Mouse (Mus musculus): Measurements from ENCODE around the gene Fam219b. TPM values are rescaled to one million over a fixed set of nuclear protein-coding genes. Genes with fewer than 3 reads are reported as not detected.

Fam219b gene
- polyA plus RNA-seq, 1 experiment from 2014 or later: 24.1 TPM

- Histone ChIP-seq H3K4me2 (ENCODE audit: low read length) (peak within 1 kb of the TSS; percentile 73), H3K36me3 (ENCODE audit: control insufficient read depth, insufficient read depth, low read length) (no peaks in the 10 kb centered on the region), H3K4me1 (ENCODE audit: control insufficient read depth, insufficient read depth, low read length) (peaks cover 23% of the 10 kb centered on the region), H3K4me3 (replicated peaks; ENCODE audit: low read depth, low read length) (peak within 1 kb of the TSS; percentile 91), H3K9me3 (ENCODE audit: control insufficient read depth, low read length) (no peaks in the 10 kb centered on the region), H3K27ac (replicated peaks; ENCODE audit: low read depth, low read length) (peak within 1 kb of the TSS; percentile 91), H3K27me3 (ENCODE audit: control insufficient read depth, insufficient read depth, low read length) (no peaks in the 10 kb centered on the region), H3K9ac (replicated peaks; ENCODE audit: low read length) (peak within 1 kb of the TSS; percentile 96)
- under 1% methylated on average over 95 of the region's 95 CpGs for WGBS
- peak; percentile 95 for ATAC-seq (ENCODE audit: low FRiP score, low TSS enrichment)
- peak; percentile 98 for DNase-seq
Observed at GRCm38 (mm10) chr9:57521056-57521911, 16.0 kb upstream of the Fam219b start, which contains the start of gene Cox5a. TSS of gene Cox5a (plus strand) at chr9:57521274.

DNA sequence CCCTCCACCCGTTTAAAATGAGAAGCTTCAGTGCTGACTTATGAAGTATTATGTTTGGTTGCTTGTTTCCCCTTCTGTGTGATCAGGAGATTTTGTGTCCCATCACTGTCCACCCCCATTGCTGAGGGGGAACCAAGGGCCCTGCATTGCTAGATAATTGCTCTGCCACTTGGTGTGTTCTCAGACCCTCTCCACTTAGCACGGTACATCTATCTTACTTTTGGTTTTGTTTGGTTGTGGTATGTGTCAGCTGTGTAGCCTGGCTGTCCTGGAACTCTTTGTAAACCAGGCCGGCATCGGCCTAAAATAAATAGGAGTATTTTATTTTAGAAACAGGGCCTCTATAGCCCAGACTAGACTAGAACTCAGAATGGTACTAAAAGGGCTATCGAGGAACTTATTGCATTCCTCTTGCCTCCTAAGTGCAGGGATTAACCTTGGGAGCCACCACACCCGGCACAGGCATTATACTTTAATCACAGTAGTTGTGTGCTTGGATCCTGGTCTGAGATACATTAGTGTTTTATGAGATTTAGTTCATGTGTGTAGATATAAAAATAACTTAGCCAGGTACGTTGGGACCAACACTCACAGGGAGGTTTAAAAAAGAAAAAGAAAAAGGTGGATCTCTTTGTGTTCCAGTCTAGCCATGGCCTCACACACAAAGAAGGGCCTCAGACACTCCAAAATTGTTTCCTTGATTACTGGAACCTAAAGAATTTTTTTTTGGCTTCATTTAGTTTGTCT lies 15.0 kb upstream of the Fam219b start:
- WGBS: 38% methylated on average over 7 of the region's 7 CpGs
- no peak for ATAC-seq (ENCODE audit: low FRiP score, low TSS enrichment)
- peak overlapping the region; percentile 91; the same call in 1 of the 2 replicates for H3K27ac ChIP-seq (replicated peaks; ENCODE audit: low read depth, low read length)

DNA sequence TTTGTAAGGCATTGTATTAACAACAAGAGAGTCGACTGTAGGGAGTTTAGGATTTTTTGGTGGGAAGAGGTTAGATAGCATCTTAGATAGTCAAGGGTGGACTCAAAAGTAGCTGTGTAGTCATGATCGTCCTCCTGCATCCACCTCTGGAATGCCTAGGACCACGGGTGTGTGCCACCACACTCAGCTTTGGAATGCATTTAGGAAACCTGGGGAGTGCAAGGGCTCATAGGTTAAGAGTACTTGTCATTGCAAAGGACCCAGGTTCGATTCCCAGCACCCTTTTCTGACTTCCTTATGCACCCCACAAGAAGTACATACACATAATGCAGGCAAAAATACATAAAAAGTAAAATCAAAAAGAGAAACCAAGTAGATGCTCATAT lies 14.5 kb upstream of the Fam219b start:
- Histone ChIP-seq H3K4me3 (replicated peaks; ENCODE audit: low read depth, low read length) (peak overlapping the region; percentile 91), H3K36me3 (ENCODE audit: control insufficient read depth, insufficient read depth, low read length) (no peaks in the 10 kb centered on the region), H3K4me2 (ENCODE audit: low read length) (peak overlapping the region; percentile 73), H3K9ac (replicated peaks; ENCODE audit: low read length) (no peak overlapping the region; the same call in 1 of the 2 replicates), H3K27me3 (ENCODE audit: control insufficient read depth, insufficient read depth, low read length) (no peaks in the 10 kb centered on the region), H3K27ac (replicated peaks; ENCODE audit: low read depth, low read length) (no peak overlapping the region), H3K9me3 (ENCODE audit: control insufficient read depth, low read length) (no peaks in the 10 kb centered on the region), H3K4me1 (ENCODE audit: control insufficient read depth, insufficient read depth, low read length) (peaks cover 18% of the 10 kb centered on the region)
- 89% methylated on average over 4 of the region's 4 CpGs for WGBS
- DNase-seq: no peak
- no peak for ATAC-seq (ENCODE audit: low FRiP score, low TSS enrichment)

More for the DNA sequence above, 15.0 kb upstream of the Fam219b start:
- Histone ChIP-seq H3K4me2 (ENCODE audit: low read length) (peak overlapping the region; percentile 73), H3K4me3 (replicated peaks; ENCODE audit: low read depth, low read length) (peak overlapping the region; percentile 91), H3K36me3 (ENCODE audit: control insufficient read depth, insufficient read depth, low read length) (no peaks in the 10 kb centered on the region), H3K27me3 (ENCODE audit: control insufficient read depth, insufficient read depth, low read length) (no peaks in the 10 kb centered on the region), H3K9ac (replicated peaks; ENCODE audit: low read length) (peak overlapping the region; percentile 96), H3K9me3 (ENCODE audit: control insufficient read depth, low read length) (no peaks in the 10 kb centered on the region), H3K4me1 (ENCODE audit: control insufficient read depth, insufficient read depth, low read length) (peaks cover 18% of the 10 kb centered on the region)
- no peak for DNase-seq

DNA sequence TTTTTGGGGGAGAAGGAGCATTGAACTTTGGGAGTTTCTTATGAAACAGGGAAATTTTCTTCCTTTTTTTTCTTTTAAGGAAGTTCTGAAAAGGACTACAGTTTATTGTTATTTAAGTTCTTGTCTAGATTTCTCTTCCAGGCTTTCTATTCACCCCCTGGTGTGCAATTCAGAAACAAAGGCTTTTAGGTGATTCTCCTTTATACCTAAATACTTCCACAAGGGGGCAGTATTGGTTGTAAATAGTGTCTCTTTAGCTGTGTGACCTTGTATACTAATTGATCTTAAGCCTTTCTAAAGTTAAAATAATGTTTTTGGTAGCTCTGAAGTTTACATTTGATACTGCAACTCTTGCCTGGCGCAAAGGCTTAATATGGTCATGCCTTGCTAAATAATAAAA lies 13.6 kb upstream of the Fam219b start:
- Histone ChIP-seq H3K27me3 (ENCODE audit: control insufficient read depth, insufficient read depth, low read length) (no peaks in the 10 kb centered on the region), H3K4me3 (replicated peaks; ENCODE audit: low read depth, low read length) (no peak overlapping the region), H3K36me3 (ENCODE audit: control insufficient read depth, insufficient read depth, low read length) (no peaks in the 10 kb centered on the region), H3K27ac (replicated peaks; ENCODE audit: low read depth, low read length) (no peak overlapping the region), H3K9ac (replicated peaks; ENCODE audit: low read length) (no peak overlapping the region), H3K9me3 (ENCODE audit: control insufficient read depth, low read length) (no peaks in the 10 kb centered on the region), H3K4me1 (ENCODE audit: control insufficient read depth, insufficient read depth, low read length) (peaks cover 18% of the 10 kb centered on the region), H3K4me2 (ENCODE audit: low read length) (peak overlapping the region; percentile 73; the same call in 1 of the 2 replicates)
- 96% methylated on average over 1 of the region's 1 CpGs for WGBS
- DNase-seq (peak; percentile 90), ATAC-seq (ENCODE audit: low FRiP score, low TSS enrichment) (no peak)

DNA sequence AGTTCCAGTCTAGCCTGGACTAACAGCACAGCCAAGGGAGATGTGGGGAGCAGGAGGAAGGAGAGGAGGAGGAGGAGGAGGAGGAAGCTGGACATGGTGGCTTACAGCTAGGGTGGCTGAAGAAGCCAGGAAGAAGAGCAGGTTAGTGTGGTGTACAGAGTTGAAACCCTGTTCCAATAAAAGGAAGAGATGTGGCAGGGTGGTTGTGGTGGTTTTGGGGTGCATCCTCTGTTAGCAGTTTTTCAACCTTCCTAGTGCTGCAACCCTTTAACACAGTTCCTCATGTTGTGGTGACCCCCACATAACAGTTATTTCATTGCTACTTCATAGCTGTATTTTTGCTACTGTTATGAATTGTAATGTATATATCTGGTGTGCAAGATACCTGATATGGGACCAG lies 12.9 kb upstream of the Fam219b start:
- ATAC-seq (ENCODE audit: low FRiP score, low TSS enrichment) (no peak), DNase-seq (no peak)
- H3K9ac ChIP-seq (replicated peaks; ENCODE audit: low read length): no peak overlapping the region
- peaks cover 18% of the 10 kb centered on the region for H3K4me1 ChIP-seq (ENCODE audit: control insufficient read depth, insufficient read depth, low read length)
- H3K27me3 ChIP-seq (ENCODE audit: control insufficient read depth, insufficient read depth, low read length): no peaks in the 10 kb centered on the region
- peak overlapping the region; percentile 4; the same call in 1 of the 2 replicates for H3K4me2 ChIP-seq (ENCODE audit: low read length)
- no peak overlapping the region for H3K27ac ChIP-seq (replicated peaks; ENCODE audit: low read depth, low read length)
- H3K4me3 ChIP-seq (replicated peaks; ENCODE audit: low read depth, low read length): no peak overlapping the region
- no peaks in the 10 kb centered on the region for H3K9me3 ChIP-seq (ENCODE audit: control insufficient read depth, low read length)
- H3K36me3 ChIP-seq (ENCODE audit: control insufficient read depth, insufficient read depth, low read length): 0 out of 2 replicates have a peak, but pooled peaks cover 5% of the 10 kb centered on the region

GRCm38 (mm10) chr9:57525516-57525915 lies 11.8 kb upstream of the Fam219b start:
- Histone ChIP-seq H3K9me3 (ENCODE audit: control insufficient read depth, low read length) (no peaks in the 10 kb centered on the region), H3K9ac (replicated peaks; ENCODE audit: low read length) (no peak overlapping the region), H3K4me2 (ENCODE audit: low read length) (no peak overlapping the region), H3K4me3 (replicated peaks; ENCODE audit: low read depth, low read length) (no peak overlapping the region), H3K27me3 (ENCODE audit: control insufficient read depth, insufficient read depth, low read length) (no peaks in the 10 kb centered on the region), H3K27ac (replicated peaks; ENCODE audit: low read depth, low read length) (no peak overlapping the region), H3K36me3 (ENCODE audit: control insufficient read depth, insufficient read depth, low read length) (peaks cover 13% of the 10 kb centered on the region), H3K4me1 (ENCODE audit: control insufficient read depth, insufficient read depth, low read length) (peaks cover 18% of the 10 kb centered on the region)
- ATAC-seq (ENCODE audit: low FRiP score, low TSS enrichment) (no peak), DNase-seq (no peak)
- 97% methylated on average over 2 of the region's 2 CpGs for WGBS

- peaks cover 18% of the 10 kb centered on the region for H3K4me1 ChIP-seq (ENCODE audit: control insufficient read depth, insufficient read depth, low read length)
- H3K4me2 ChIP-seq (ENCODE audit: low read length): no peak overlapping the region
- H3K27ac ChIP-seq (replicated peaks; ENCODE audit: low read depth, low read length): no peak overlapping the region
- no peaks in the 10 kb centered on the region for H3K27me3 ChIP-seq (ENCODE audit: control insufficient read depth, insufficient read depth, low read length)
- ATAC-seq (ENCODE audit: low FRiP score, low TSS enrichment): no peak
- no peaks in the 10 kb centered on the region for H3K9me3 ChIP-seq (ENCODE audit: control insufficient read depth, low read length)
- no peak for DNase-seq
- no peak overlapping the region for H3K9ac ChIP-seq (replicated peaks; ENCODE audit: low read length)
- no peak overlapping the region for H3K4me3 ChIP-seq (replicated peaks; ENCODE audit: low read depth, low read length)
- peaks cover 20% of the 10 kb centered on the region for H3K36me3 ChIP-seq (ENCODE audit: control insufficient read depth, insufficient read depth, low read length)
Observed at GRCm38 (mm10) chr9:57526435-57526834, 10.9 kb upstream of the Fam219b start.

GRCm38 (mm10) chr9:57531946-57532345 lies 5.4 kb upstream of the Fam219b start:
- ATAC-seq (ENCODE audit: low FRiP score, low TSS enrichment): no peak
- H3K4me2 ChIP-seq (ENCODE audit: low read length): no peak overlapping the region
- H3K9ac ChIP-seq (replicated peaks; ENCODE audit: low read length): no peak overlapping the region
- no peaks in the 10 kb centered on the region for H3K27me3 ChIP-seq (ENCODE audit: control insufficient read depth, insufficient read depth, low read length)
- no peaks in the 10 kb centered on the region for H3K9me3 ChIP-seq (ENCODE audit: control insufficient read depth, low read length)
- peaks cover 59% of the 10 kb centered on the region for H3K36me3 ChIP-seq (ENCODE audit: control insufficient read depth, insufficient read depth, low read length)
- H3K27ac ChIP-seq (replicated peaks; ENCODE audit: low read depth, low read length): no peak overlapping the region
- H3K4me3 ChIP-seq (replicated peaks; ENCODE audit: low read depth, low read length): no peak overlapping the region
- 91% methylated on average over 1 of the region's 1 CpGs for WGBS
- no peak for DNase-seq
- 0 out of 2 replicates have a peak, but pooled peaks cover 3% of the 10 kb centered on the region for H3K4me1 ChIP-seq (ENCODE audit: control insufficient read depth, insufficient read depth, low read length)
